27 mouse cellular contexts compared by ENCODE assay signal in genomic region chr19:21108311-21108710, GRCm38 (mm10).
DNase-seq lines count a peak whose midpoint lies in the region; ATAC-seq and TF ChIP-seq lines count a peak whose summit lies in the region.
"Had no signal": no experiment of that assay in that cellular context is flagged by ENCODE, and none has a peak within 500 bp of the region (broad histone marks: within the 10 kb centered on the region; RNA-seq: fewer than 3 reads in every experiment).

No protein-coding gene starts in this region.

- no peak overlapping the region for H3K4me3 ChIP-seq in liver, adult 2 months (ENCODE audit: insufficient read depth, low read depth, low read length)
- no peak overlapping the region for H3K4me3 ChIP-seq in liver, embryonic 12.5 days
- no peak overlapping the region for H3K4me3 ChIP-seq in stomach, embryonic 16.5 days (replicated peaks; ENCODE audit: low read length)
- H3K4me3 ChIP-seq: embryonic facial prominence, embryonic 10.5 days; forebrain, embryonic 10.5 days; heart, adult 2 months; heart, embryonic 13.5 days; hindbrain, embryonic 13.5 days; limb, embryonic 12.5 days; liver, embryonic 13.5 days; lung, embryonic 15.5 days; myocyte; neural tube, embryonic 13.5 days; stomach, embryonic 15.5 days had no signal

- no peak for ATAC-seq in liver, embryonic 12.5 days
- no peak for ATAC-seq in stomach, embryonic 16.5 days (ENCODE audit: insufficient read depth, low FRiP score)
- ATAC-seq in erythroid progenitor cell, adult 5-6 weeks (replicated peaks; ENCODE audit: low FRiP score, poor library complexity, severe bottlenecking) = no peak
- ATAC-seq: midbrain, embryonic 16.5 days had no signal

- 97% methylated on average over 2 of the region's 2 CpGs for WGBS in liver, adult 2 months
- WGBS in liver, embryonic 12.5 days (ENCODE audit: insufficient replicate concordance) = 64% methylated on average over 2 of the region's 2 CpGs
- WGBS in stomach, embryonic 16.5 days = 77% methylated on average over 2 of the region's 2 CpGs

- TF ChIP-seq POLR2A in liver, adult 2 months (IDR thresholded peaks at IDR 0.05; ENCODE audit: extremely low read depth, insufficient read depth, low read length) = no peak
- no peak for TF ChIP-seq POLR2A in brain, embryonic 14.5 days (IDR thresholded peaks at IDR 0.05; ENCODE audit: borderline replicate concordance, extremely low read depth, insufficient read depth, insufficient read length, poor library complexity, severe bottlenecking)

- no peak overlapping the region for H3K4me2 ChIP-seq in liver, embryonic 12.5 days
- no peak overlapping the region for H3K4me2 ChIP-seq in stomach, embryonic 16.5 days (ENCODE audit: low read depth, low read length)
- H3K4me2 ChIP-seq: heart, embryonic 13.5 days; hindbrain, embryonic 13.5 days; limb, embryonic 12.5 days; lung, embryonic 15.5 days; neural tube, embryonic 13.5 days had no signal

- no peaks in the 10 kb centered on the region for H3K9me3 ChIP-seq in liver, embryonic 12.5 days (replicated peaks)
- no peaks in the 10 kb centered on the region for H3K9me3 ChIP-seq in stomach, embryonic 16.5 days (replicated peaks; ENCODE audit: control insufficient read depth, low read length)
- H3K9me3 ChIP-seq: embryonic facial prominence, embryonic 10.5 days; forebrain, embryonic 10.5 days; heart, embryonic 13.5 days; hindbrain, embryonic 13.5 days; limb, embryonic 12.5 days; liver, embryonic 13.5 days; lung, embryonic 15.5 days; neural tube, embryonic 13.5 days; stomach, embryonic 15.5 days had no signal

- no peak for DNase-seq in liver, adult 2 months (ENCODE audit: extremely low read depth, low read depth, low spot score)
- peak; percentile 53 for DNase-seq in brain, embryonic 14.5 days (ENCODE audit: low read depth)
- peak; percentile 67 for DNase-seq in kidney, adult 9 months
- DNase-seq in adrenal gland, postnatal 36 days = no peak
- no peak for DNase-seq in spleen, postnatal 4 days (ENCODE audit: low spot score in 2 of 2)
- DNase-seq: cerebellum, adult 9-11 months; gastrocnemius, postnatal 36 days; heart, adult 2 months; heart, postnatal 14 days; liver, embryonic 13.5 days; lung, postnatal 36 days; retina, postnatal 1 day; right cerebral cortex, postnatal 25 days; thymus, postnatal 14 days had no signal

- no peaks in the 10 kb centered on the region for H3K27me3 ChIP-seq in liver, adult 2 months (ENCODE audit: control insufficient read depth, insufficient read depth, low read length)
- H3K27me3 ChIP-seq in liver, embryonic 12.5 days (replicated peaks) = no peaks in the 10 kb centered on the region
- H3K27me3 ChIP-seq in stomach, embryonic 16.5 days (ENCODE audit: control insufficient read depth, insufficient read depth, low read length) = no peaks in the 10 kb centered on the region
- H3K27me3 ChIP-seq: heart, embryonic 13.5 days; hindbrain, embryonic 13.5 days; limb, embryonic 12.5 days; liver, embryonic 13.5 days; lung, embryonic 15.5 days; neural tube, embryonic 13.5 days; stomach, embryonic 15.5 days had no signal

- TF ChIP-seq CTCF in liver, adult 2 months (IDR thresholded peaks at IDR 0.05; ENCODE audit: low read depth, low read length) = no peak
- TF ChIP-seq CTCF in brain, embryonic 14.5 days (IDR thresholded peaks at IDR 0.05; ENCODE audit: borderline replicate concordance, extremely low read depth, insufficient read depth, insufficient read length) = no peak

- H3K36me3 ChIP-seq in liver, adult 2 months (ENCODE audit: control insufficient read depth, insufficient read depth, low read length) = no peaks in the 10 kb centered on the region
- no peaks in the 10 kb centered on the region for H3K36me3 ChIP-seq in liver, embryonic 12.5 days
- no peaks in the 10 kb centered on the region for H3K36me3 ChIP-seq in stomach, embryonic 16.5 days (ENCODE audit: control insufficient read depth, insufficient read depth, low read length)
- H3K36me3 ChIP-seq: embryonic facial prominence, embryonic 10.5 days; forebrain, embryonic 10.5 days; heart, embryonic 13.5 days; hindbrain, embryonic 13.5 days; limb, embryonic 12.5 days; liver, embryonic 13.5 days; lung, embryonic 15.5 days; neural tube, embryonic 13.5 days; stomach, embryonic 15.5 days had no signal

- peak overlapping the region; percentile 84; the same call in 1 of the 2 replicates for H3K27ac ChIP-seq in liver, adult 2 months (replicated peaks; ENCODE audit: insufficient read depth, low read depth, low read length)
- H3K27ac ChIP-seq in liver, embryonic 12.5 days = no peak overlapping the region
- 0 out of 2 replicates have a peak overlapping the region, but pooled peaks have one; percentile 27 for H3K27ac ChIP-seq in stomach, embryonic 16.5 days (ENCODE audit: low read length)
- H3K27ac ChIP-seq: embryonic facial prominence, embryonic 10.5 days; forebrain, embryonic 10.5 days; heart, adult 2 months; heart, embryonic 13.5 days; hindbrain, embryonic 13.5 days; limb, embryonic 12.5 days; liver, embryonic 13.5 days; lung, embryonic 15.5 days; neural tube, embryonic 13.5 days; stomach, embryonic 15.5 days had no signal

- H3K4me1 ChIP-seq in liver, adult 2 months (ENCODE audit: control insufficient read depth, insufficient read depth, low read length) = peaks cover 13% of the 10 kb centered on the region
- peaks cover 10% of the 10 kb centered on the region for H3K4me1 ChIP-seq in liver, embryonic 12.5 days
- H3K4me1 ChIP-seq in stomach, embryonic 16.5 days (ENCODE audit: control insufficient read depth, insufficient read depth, low read length) = peaks cover 12% of the 10 kb centered on the region; the same call in 1 of the 2 replicates
- H3K4me1 ChIP-seq: forebrain, embryonic 10.5 days had no signal

- H3K9ac ChIP-seq in liver, adult 2 months (ENCODE audit: low read depth, low read length) = no peak overlapping the region
- H3K9ac ChIP-seq in liver, embryonic 12.5 days = no peak overlapping the region
- no peak overlapping the region for H3K9ac ChIP-seq in stomach, embryonic 16.5 days (ENCODE audit: low read length)
- H3K9ac ChIP-seq: heart, embryonic 13.5 days; hindbrain, embryonic 13.5 days; limb, embryonic 12.5 days; liver, embryonic 13.5 days; lung, embryonic 15.5 days; neural tube, embryonic 13.5 days; stomach, embryonic 15.5 days had no signal

- H3K79me2 ChIP-seq in liver, adult 2 months (ENCODE audit: control insufficient read depth, insufficient read depth, low read length) = no peaks in the 10 kb centered on the region

Comparison
In these comparisons a context has a peak if more than half of its experiments do, and no peak if none do; other contexts are left out.
1. DNase-seq: peak in brain, embryonic 14.5 days (single experiment) and kidney, adult 9 months (single experiment); none in liver, adult 2 months (single experiment), adrenal gland, postnatal 36 days (0 of 2) and spleen, postnatal 4 days (0 of 2).